Mouse (Mus musculus): ENCODE results near the gene Ocel1.
A peak's percentile ranks its signal among the peaks of the same experiment; 100 is the strongest.
"Not testable (repeated sequence)": the region's sequence is repeated elsewhere in the genome, so short reads cannot be mapped to it uniquely, and the experiment has no call there.

Ocel1 gene

GRCm38 (mm10) chr8:71371236-71371848 lies at the start of gene Ocel1:
Gene Ocel1, plus strand, starts transcription at chr8:71371298.
- DNase-seq (ENCODE audit: low read depth, low spot score) = peak; percentile 94

- no peak for DNase-seq (ENCODE audit: low read depth, low spot score)
Measured at GRCm38 (mm10) chr8:71322939-71323338, 48.2 kb upstream of the Ocel1 start.

- no peak for DNase-seq (ENCODE audit: low read depth, low spot score)
Measured at GRCm38 (mm10) chr8:71324848-71325247, 46.2 kb upstream of the Ocel1 start.

- not testable (repeated sequence) for DNase-seq (ENCODE audit: low read depth, low spot score)
Measured at GRCm38 (mm10) chr8:71337834-71338233, 33.3 kb upstream of the Ocel1 start.

GRCm38 (mm10) chr8:71340625-71341024 lies 30.5 kb upstream of the Ocel1 start:
- no peak for DNase-seq (ENCODE audit: low read depth, low spot score)

- no peak for DNase-seq (ENCODE audit: low read depth, low spot score)
Measured at GRCm38 (mm10) chr8:71346581-71346980, 24.5 kb upstream of the Ocel1 start.

- DNase-seq (ENCODE audit: low read depth, low spot score) = no peak
Measured at GRCm38 (mm10) chr8:71351117-71351516, 20.0 kb upstream of the Ocel1 start.

GRCm38 (mm10) chr8:71351520-71351919 lies 19.6 kb upstream of the Ocel1 start:
- DNase-seq (ENCODE audit: low read depth, low spot score) = no peak

- DNase-seq (ENCODE audit: low read depth, low spot score) = no peak
Measured at GRCm38 (mm10) chr8:71358026-71358425, 13.1 kb upstream of the Ocel1 start.

GRCm38 (mm10) chr8:71366771-71367528 lies 4.1 kb upstream of the Ocel1 start, which contains the start of gene Use1:
Gene Use1, plus strand, starts transcription at chr8:71366848.
- DNase-seq (ENCODE audit: low read depth, low spot score) = peak; percentile 84

- no peak for DNase-seq (ENCODE audit: low read depth, low spot score)
Measured at GRCm38 (mm10) chr8:71367529-71368176, 3.4 kb upstream of the Ocel1 start.

- no peak for DNase-seq (ENCODE audit: low read depth, low spot score)
Measured at GRCm38 (mm10) chr8:71368366-71368765, 2.7 kb upstream of the Ocel1 start.

GRCm38 (mm10) chr8:71369040-71369718 lies 1.9 kb upstream of the Ocel1 start:
- DNase-seq (ENCODE audit: low read depth, low spot score) = no peak

GRCm38 (mm10) chr8:71370711-71371235 lies 325 bp upstream of the Ocel1 start:
- DNase-seq (ENCODE audit: low read depth, low spot score) = no peak

- DNase-seq (ENCODE audit: low read depth, low spot score) = no peak
Measured at GRCm38 (mm10) chr8:71372427-71372826, 1.3 kb downstream of the Ocel1 start.

- DNase-seq (ENCODE audit: low read depth, low spot score) = no peak
Measured at GRCm38 (mm10) chr8:71373000-71373399, 1.9 kb downstream of the Ocel1 start.

- no peak for DNase-seq (ENCODE audit: low read depth, low spot score)
Measured at GRCm38 (mm10) chr8:71374616-71375206, 3.6 kb downstream of the Ocel1 start.

GRCm38 (mm10) chr8:71375581-71376422 lies 4.7 kb downstream of the Ocel1 start:
- DNase-seq (ENCODE audit: low read depth, low spot score) = peak; percentile 57

- DNase-seq (ENCODE audit: low read depth, low spot score) = no peak
Measured at GRCm38 (mm10) chr8:71376423-71377030, 5.4 kb downstream of the Ocel1 start.

GRCm38 (mm10) chr8:71379008-71379407 lies 7.9 kb downstream of the Ocel1 start:
- DNase-seq (ENCODE audit: low read depth, low spot score) = no peak
